Mouse (Mus musculus) cerebellum, adult 11 months (tissue): ENCODE data around the gene Med17.

Experiments used
- DNase-seq: peaks from one replicate; pipeline ENCODE4 v3.0.0; 2022

The Med17 gene

DNA sequence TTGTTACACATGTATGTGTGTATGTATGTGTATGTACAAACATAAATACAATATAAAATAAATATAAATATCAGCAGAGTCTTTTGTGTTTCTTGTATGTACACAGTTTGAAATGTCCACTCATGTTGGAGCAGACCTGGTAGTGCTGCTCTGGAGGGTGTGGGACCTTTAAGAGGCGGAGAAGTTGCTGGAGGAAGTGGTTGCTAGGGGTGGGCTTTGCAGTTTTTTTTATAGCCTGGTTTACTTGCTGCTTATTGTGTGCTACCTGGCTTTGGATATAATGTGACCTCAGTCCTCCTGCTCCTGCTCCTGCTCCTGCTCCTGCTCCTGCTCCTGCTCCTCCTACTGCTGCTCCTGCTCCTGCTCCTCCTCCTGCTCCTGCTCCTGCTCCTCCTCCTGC, 46.1 kb downstream of the Med17 start:
- no peak for DNase-seq

DNA sequence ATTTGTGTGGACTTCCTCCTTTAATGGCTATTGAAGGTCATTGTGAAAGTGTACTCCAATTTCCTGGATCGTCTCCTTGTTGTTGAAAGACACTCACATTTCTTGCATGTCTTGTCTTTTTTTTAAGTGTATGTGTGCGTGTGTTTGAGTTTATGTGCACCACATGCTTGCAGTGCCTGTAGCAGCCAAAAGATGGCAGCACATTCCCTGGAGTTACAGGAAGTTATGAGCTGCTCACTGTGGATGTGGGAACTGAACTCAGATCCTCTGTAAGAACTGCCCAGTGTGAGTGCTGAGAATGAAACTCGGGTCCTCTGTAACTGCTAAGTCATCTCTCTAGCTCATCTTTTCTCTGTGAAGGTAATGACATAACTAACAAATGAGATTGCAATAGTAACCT, 47.3 kb downstream of the Med17 start:
- no peak for DNase-seq

DNA sequence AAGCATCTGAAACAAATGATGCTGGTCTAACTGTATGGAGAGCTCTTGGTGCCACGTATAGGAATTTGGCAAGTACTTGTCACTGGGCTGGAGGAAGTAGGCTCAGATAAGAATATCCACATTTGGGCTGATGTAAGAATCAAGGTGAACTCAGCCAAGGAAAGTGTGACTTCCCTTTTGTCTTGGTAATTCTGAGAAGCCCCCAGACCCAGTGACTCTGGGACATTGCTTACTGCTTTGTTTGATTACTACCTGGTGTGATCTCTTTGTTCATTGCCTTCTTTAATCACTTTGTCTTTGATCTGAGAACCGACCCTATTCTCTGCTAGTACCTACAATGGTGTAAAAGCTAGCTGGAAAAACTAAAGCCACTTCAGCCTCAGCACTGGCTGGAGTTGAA, 54.8 kb downstream of the Med17 start:
- DNase-seq: no peak

DNA sequence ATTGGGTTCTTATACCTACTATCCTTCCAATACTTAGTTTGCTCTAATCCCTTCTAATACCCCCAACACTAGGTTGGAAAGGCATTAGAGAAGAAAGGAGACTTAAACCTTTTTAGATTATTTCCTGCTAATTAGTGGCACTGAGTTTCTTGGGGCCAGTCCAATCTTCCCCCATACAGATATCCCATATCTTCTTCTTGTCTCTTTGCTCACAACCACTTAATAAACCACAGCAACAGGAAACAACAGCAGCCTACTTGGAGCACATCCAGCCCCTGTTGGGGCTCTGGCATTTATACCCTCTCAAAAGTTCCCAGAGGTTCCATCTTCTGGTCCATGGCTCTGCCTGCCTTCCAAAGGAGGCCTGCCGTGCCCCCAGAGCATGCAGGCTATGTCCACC, 66.0 kb downstream of the Med17 start:
- no peak for DNase-seq

DNA sequence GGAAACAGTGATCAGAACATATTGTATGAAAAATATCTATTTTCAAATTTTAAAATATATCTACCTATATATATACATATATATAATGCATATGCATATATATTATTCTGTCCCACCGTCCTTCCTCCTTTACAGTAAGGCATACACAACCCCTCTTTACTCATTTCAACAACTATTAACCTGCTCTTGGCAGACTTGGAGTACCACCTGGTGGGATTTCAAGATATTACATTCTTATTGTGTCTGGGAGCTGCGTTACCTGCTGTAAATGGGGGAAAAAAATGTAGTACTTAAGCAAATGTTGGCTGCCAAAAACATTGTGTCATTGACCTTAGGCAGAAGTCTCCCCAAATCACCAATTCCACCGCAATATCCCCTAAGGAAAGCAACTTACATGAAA, 67.9 kb downstream of the Med17 start:
- no peak for DNase-seq
